Mouse (Mus musculus) liver, embryonic 16.5 days (tissue): ENCODE data around the gene Fer. TPM values are rescaled to one million over a fixed set of nuclear protein-coding genes. Genes with fewer than 3 reads are reported as not detected.
"Not testable (repeated sequence)": the region's sequence is repeated elsewhere in the genome, so short reads cannot be mapped to it uniquely, and the experiment has no call there.

Source experiments
- ATAC-seq: fragments of 200-750 bp; cut with Nextera tagmentation; 2 replicates; pipeline ENCODE4 v1.8.0; 2017; ENCODE audit warnings: low read depth, mild to moderate bottlenecking, moderate number of reproducible peaks, moderate library complexity
- H3K27ac ChIP-seq: fragments of 300-500 bp; sonication (generic); 2 replicates; pipeline ENCODE4 v1.5.1; 2014; ENCODE audit warnings: mild to moderate bottlenecking, low read length
- H3K27me3 ChIP-seq: fragments of 300-500 bp; sonication (generic); 2 replicates; pipeline ENCODE4 v1.6.1; 2014; ENCODE audit warnings: low read depth, low read length, mixed read lengths; ENCODE audit not compliant: control insufficient read depth, insufficient read depth
- H3K36me3 ChIP-seq: fragments of 300-500 bp; sonication (generic); 2 replicates; pipeline ENCODE4 v1.6.1; 2014; ENCODE audit warnings: mild to moderate bottlenecking; ENCODE audit not compliant: control insufficient read depth, insufficient read depth
- H3K4me1 ChIP-seq: fragments of 300-500 bp; sonication (generic); 2 replicates; pipeline ENCODE4 v1.6.1; 2014; ENCODE audit warnings: low read depth, low read length, mixed read lengths; ENCODE audit not compliant: control insufficient read depth
- H3K4me2 ChIP-seq: fragments of 300-500 bp; sonication (generic); 2 replicates; pipeline ENCODE4 v1.6.1; 2014; ENCODE audit warnings: low read depth, low read length, mixed read lengths
- H3K4me3 ChIP-seq: fragments of 300-500 bp; sonication (generic); 2 replicates; pipeline ENCODE4 v1.5.1; 2014; ENCODE audit warnings: low read depth, mild to moderate bottlenecking, low read length
- H3K9ac ChIP-seq: fragments of 300-500 bp; sonication (generic); 2 replicates; pipeline ENCODE4 v1.6.1; 2014; ENCODE audit warnings: low read depth, low read length
- H3K9me3 ChIP-seq: fragments of 300-500 bp; sonication (generic); replicated peaks from 2 replicates; pipeline ENCODE4 v1.6.1; 2016; ENCODE audit warnings: low read length; ENCODE audit not compliant: control insufficient read depth
- WGBS: fragments of 180-500 bp; shearing (Covaris S2); extraction: QIAGEN DNeasy Blood & Tissue Kit; methylation state at CpG from one replicate; pipeline ENCODE4 v1.1.7; 2014; ENCODE audit not compliant: insufficient replicate concordance; 5-methylcytosine and 5-hydroxymethylcytosine counted together
- polyA plus RNA-seq: library from polyadenylated mRNA; unstranded; fragments of >200 nt; fragmentation: Nextera tagmentation; extraction: Ambion mirVana; gene quantifications from 2 replicates; pipeline ENCODE4 v1.2.1, GENCODE M21; 2015

Gene Fer
- polyA plus RNA-seq, 1 experiment from 2014 or later = 7.6 TPM

- Histone ChIP-seq H3K27ac (no peak overlapping the region), H3K36me3 (no peaks in the 10 kb centered on the region), H3K9ac (no peak overlapping the region), H3K4me3 (no peak overlapping the region), H3K27me3 (no peaks in the 10 kb centered on the region), H3K9me3 (no peaks in the 10 kb centered on the region), H3K4me2 (no peak overlapping the region), H3K4me1 (no peaks in the 10 kb centered on the region)
- WGBS = 68% methylated on average over 8 of the region's 8 CpGs
- ATAC-seq = no peak
Measured at GRCm38 (mm10) chr17:63836641-63837040, 26.2 kb upstream of the Fer start.

- no peak overlapping the region for H3K9ac ChIP-seq
- H3K9me3 ChIP-seq = no peaks in the 10 kb centered on the region
- ATAC-seq = no peak
- H3K4me1 ChIP-seq = no peaks in the 10 kb centered on the region
- no peaks in the 10 kb centered on the region for H3K36me3 ChIP-seq
- 81% methylated on average over 8 of the region's 8 CpGs for WGBS
- H3K27me3 ChIP-seq = no peaks in the 10 kb centered on the region
- H3K4me2 ChIP-seq = no peak overlapping the region
- H3K27ac ChIP-seq = no peak overlapping the region
- H3K4me3 ChIP-seq = no peak overlapping the region
Measured at GRCm38 (mm10) chr17:63838144-63838543, 24.7 kb upstream of the Fer start.

- H3K4me2 ChIP-seq = no peak overlapping the region
- H3K4me1 ChIP-seq = no peaks in the 10 kb centered on the region
- no peak for ATAC-seq
- WGBS = 77% methylated on average over 3 of the region's 3 CpGs
- H3K36me3 ChIP-seq = no peaks in the 10 kb centered on the region
- H3K4me3 ChIP-seq = no peak overlapping the region
- no peaks in the 10 kb centered on the region for H3K9me3 ChIP-seq
- H3K27me3 ChIP-seq = no peaks in the 10 kb centered on the region
- no peak overlapping the region for H3K27ac ChIP-seq
- no peak overlapping the region for H3K9ac ChIP-seq
Measured at GRCm38 (mm10) chr17:63839636-63840269, 23.1 kb upstream of the Fer start.

- Histone ChIP-seq H3K4me1 (no peaks in the 10 kb centered on the region), H3K36me3 (no peaks in the 10 kb centered on the region), H3K4me2 (no peak overlapping the region), H3K4me3 (no peak overlapping the region), H3K9me3 (no peaks in the 10 kb centered on the region), H3K27ac (no peak overlapping the region), H3K9ac (no peak overlapping the region), H3K27me3 (no peaks in the 10 kb centered on the region)
- WGBS = 56% methylated on average over 1 of the region's 1 CpGs
- ATAC-seq = no peak
Measured at GRCm38 (mm10) chr17:63842226-63842625, 20.6 kb upstream of the Fer start.

- Histone ChIP-seq H3K4me2 (no peak overlapping the region), H3K9ac (no peak overlapping the region), H3K36me3 (no peaks in the 10 kb centered on the region), H3K4me1 (no peaks in the 10 kb centered on the region; the same call in 1 of the 2 replicates), H3K27ac (no peak overlapping the region), H3K4me3 (no peak overlapping the region), H3K27me3 (no peaks in the 10 kb centered on the region), H3K9me3 (no peaks in the 10 kb centered on the region)
- ATAC-seq = no peak
- WGBS = 68% methylated on average over 5 of the region's 5 CpGs
Measured at GRCm38 (mm10) chr17:63844936-63845335, 17.9 kb upstream of the Fer start.

GRCm38 (mm10) chr17:63845766-63846165 lies 17.1 kb upstream of the Fer start:
- 80% methylated on average over 3 of the region's 3 CpGs for WGBS
- H3K9ac ChIP-seq, H3K36me3 ChIP-seq, H3K27me3 ChIP-seq, H3K4me3 ChIP-seq, H3K4me1 ChIP-seq, H3K4me2 ChIP-seq, ATAC-seq, H3K27ac ChIP-seq, H3K9me3 ChIP-seq: not testable (repeated sequence)

GRCm38 (mm10) chr17:63849151-63849550 lies 13.7 kb upstream of the Fer start:
- no peak for ATAC-seq
- H3K9ac ChIP-seq = peak overlapping the region; percentile 66
- H3K36me3 ChIP-seq = no peaks in the 10 kb centered on the region
- H3K27ac ChIP-seq = no peak overlapping the region
- H3K9me3 ChIP-seq = no peaks in the 10 kb centered on the region
- peak overlapping the region; percentile 75 for H3K4me3 ChIP-seq
- no peaks in the 10 kb centered on the region; the same call in 1 of the 2 replicates for H3K4me1 ChIP-seq
- H3K4me2 ChIP-seq = peak overlapping the region; percentile 72
- H3K27me3 ChIP-seq = no peaks in the 10 kb centered on the region; the same call in 1 of the 2 replicates
- WGBS = 2% methylated on average over 6 of the region's 6 CpGs

GRCm38 (mm10) chr17:63849566-63849965 lies 13.3 kb upstream of the Fer start:
- no peaks in the 10 kb centered on the region for H3K36me3 ChIP-seq
- no peaks in the 10 kb centered on the region for H3K9me3 ChIP-seq
- WGBS = under 1% methylated on average over 22 of the region's 22 CpGs
- no peaks in the 10 kb centered on the region; the same call in 1 of the 2 replicates for H3K27me3 ChIP-seq
- peak overlapping the region; percentile 72 for H3K4me2 ChIP-seq
- no peak overlapping the region for H3K27ac ChIP-seq
- peak overlapping the region; percentile 66 for H3K9ac ChIP-seq
- peak; percentile 98 for ATAC-seq
- peak overlapping the region; percentile 75 for H3K4me3 ChIP-seq
- no peaks in the 10 kb centered on the region; the same call in 1 of the 2 replicates for H3K4me1 ChIP-seq

- Histone ChIP-seq H3K4me3 (peak overlapping the region; percentile 75), H3K9ac (no peak overlapping the region), H3K36me3 (no peaks in the 10 kb centered on the region), H3K27me3 (no peaks in the 10 kb centered on the region; the same call in 1 of the 2 replicates), H3K9me3 (no peaks in the 10 kb centered on the region), H3K4me1 (no peaks in the 10 kb centered on the region; the same call in 1 of the 2 replicates), H3K4me2 (peak overlapping the region; percentile 72), H3K27ac (no peak overlapping the region)
- WGBS = 28% methylated on average over 9 of the region's 9 CpGs
- ATAC-seq = no peak
Measured at GRCm38 (mm10) chr17:63850016-63850415, 12.8 kb upstream of the Fer start.
